Mouse (Mus musculus) lung, postnatal 0 days (tissue): ENCODE measurements at regions not wholly inside any gene's neighbourhood (a gene's known extent, or its start where the extent isn't known, plus 50 kb on each side); places are given as distances from the start of the nearest gene placed in this dataset.
A peak's percentile ranks its signal among the peaks of the same experiment; 100 is the strongest.

ENCODE experiments used
- ATAC-seq: fragments of 200-750 bp; cut with Nextera tagmentation; 2 replicates; pipeline ENCODE4 v1.8.0; 2017; ENCODE audit warnings: moderate library complexity
- DNase-seq: peaks from one replicate; pipeline ENCODE4 v3.0.0-alpha.2; 2016; ENCODE audit warnings: low spot score
- H3K27ac ChIP-seq: fragments of 300-500 bp; sonication (generic); 2 replicates; pipeline ENCODE4 v1.5.1; 2014; ENCODE audit warnings: antibody characterized with exemption, mild to moderate bottlenecking, low read length, mixed read lengths
- H3K27me3 ChIP-seq: fragments of 300-500 bp; sonication (generic); replicated peaks from 2 replicates; pipeline ENCODE4 v1.6.1; 2014; ENCODE audit warnings: low read length, mixed read lengths; ENCODE audit not compliant: insufficient read depth
- H3K36me3 ChIP-seq: fragments of 300-500 bp; sonication (generic); 2 replicates; pipeline ENCODE4 v1.6.1; 2014; ENCODE audit warnings: low read length, mixed read lengths; ENCODE audit not compliant: insufficient read depth
- H3K4me1 ChIP-seq: fragments of 300-500 bp; sonication (generic); 2 replicates; pipeline ENCODE4 v1.6.1; 2014; ENCODE audit warnings: antibody characterized with exemption, low read depth, low read length, mixed read lengths; ENCODE audit not compliant: insufficient read depth
- H3K4me2 ChIP-seq: fragments of 300-500 bp; sonication (generic); replicated peaks from 2 replicates; pipeline ENCODE4 v1.6.1; 2014; ENCODE audit warnings: low read depth, mild to moderate bottlenecking, low read length, moderate library complexity, mixed read lengths
- H3K4me3 ChIP-seq: fragments of 300-500 bp; sonication (generic); 2 replicates; pipeline ENCODE4 v1.5.1; 2014; ENCODE audit warnings: low read depth, low read length
- H3K9ac ChIP-seq: fragments of 300-500 bp; sonication (generic); replicated peaks from 2 replicates; pipeline ENCODE4 v1.6.1; 2014; ENCODE audit warnings: low read depth, mild to moderate bottlenecking
- H3K9me3 ChIP-seq: fragments of 300-500 bp; sonication (generic); 2 replicates; pipeline ENCODE4 v1.6.1; 2016; ENCODE audit warnings: low read length, mixed read lengths
- CTCF ChIP-seq: IDR thresholded peaks from 2 replicates; pipeline ENCODE4 v1.5.1; 2016; ENCODE audit warnings: antibody characterized with exemption, mild to moderate bottlenecking
- EP300 ChIP-seq: IDR thresholded peaks from 2 replicates; pipeline ENCODE4 v1.6.1; 2016; ENCODE audit warnings: antibody characterized with exemption, mild to moderate bottlenecking, control low read depth
- WGBS: fragments of 180-500 bp; shearing (Covaris S2); extraction: QIAGEN DNeasy Blood & Tissue Kit; methylation state at CpG from one replicate; pipeline ENCODE4 v1.1.7; 2014; 5-methylcytosine and 5-hydroxymethylcytosine counted together

- Histone ChIP-seq H3K4me2 (no peak overlapping the region), H3K36me3 (no peaks in the 10 kb centered on the region), H3K4me3 (no peak overlapping the region), H3K9ac (no peak overlapping the region), H3K4me1 (no peaks in the 10 kb centered on the region), H3K27ac (no peak overlapping the region), H3K9me3 (no peaks in the 10 kb centered on the region), H3K27me3 (no peaks in the 10 kb centered on the region)
- DNase-seq = no peak
- 63% methylated on average over 8 of the region's 8 CpGs for WGBS
- ATAC-seq = no peak
- TF ChIP-seq EP300 (no peak), CTCF (peak; percentile 42)
These were observed 57.1 kb upstream of the Syn3 start for GRCm38 (mm10) chr10:86555843-86556242.
